Mouse (Mus musculus) MEL (cell line): ENCODE data around the gene Nkiras2. TPM values are rescaled to one million over a fixed set of nuclear protein-coding genes. Genes with fewer than 3 reads are reported as not detected.

Experiments used
- DNase-seq: peaks from one replicate; pipeline ENCODE4 v3.0.0; 2011; ENCODE audit warnings: low read depth, low spot score
- H3K27ac ChIP-seq: 2 replicates; pipeline ENCODE4 v1.5.1; 2012; ENCODE audit warnings: low read depth, mild to moderate bottlenecking, control low read depth, low read length, moderate library complexity; ENCODE audit not compliant: control insufficient read depth
- H3K27me3 ChIP-seq, 2 experiments: fragments of 150-350 bp in 1 of 2; sonication (generic) in 1 of 2; 2 replicates each; pipeline ENCODE4 v1.6.1; 2012; ENCODE audit warnings: low read length in 2 of 2, mild to moderate bottlenecking in 2 of 2, improper control_type of control experiment in 1 of 2, moderate library complexity in 1 of 2; ENCODE audit not compliant: insufficient read depth in 2 of 2, control insufficient read depth in 1 of 2
- H3K36me3 ChIP-seq, 2 experiments: 2 replicates each; pipeline ENCODE4 v1.6.1; 2012 to 2014; ENCODE audit warnings: low read length in 2 of 2, improper control_type of control experiment in 1 of 2, inconsistent platforms in 1 of 2, mild to moderate bottlenecking in 1 of 2; ENCODE audit not compliant: insufficient read depth in 2 of 2, control insufficient read depth in 1 of 2
- H3K4me1 ChIP-seq, 2 experiments: fragments of 150-350 bp in 1 of 2; sonication (generic) in 1 of 2; 2 replicates each; pipeline ENCODE4 v1.6.1; 2012; ENCODE audit warnings: low read length in 2 of 2, improper control_type of control experiment in 1 of 2, mild to moderate bottlenecking in 1 of 2; ENCODE audit not compliant: insufficient read depth in 2 of 2, control insufficient read depth in 1 of 2
- H3K4me3 ChIP-seq, 2 experiments: fragments of 150-350 bp in 1 of 2; sonication (generic) in 1 of 2; 2 replicates each; pipeline ENCODE4 v1.5.1; 2012; ENCODE audit warnings: low read depth in 2 of 2, low read length in 2 of 2, mild to moderate bottlenecking in 2 of 2, moderate library complexity in 2 of 2, control low read depth in 1 of 2, improper control_type of control experiment in 1 of 2; ENCODE audit not compliant: control insufficient read depth in 1 of 2, insufficient read depth in 1 of 2
- H3K79me2 ChIP-seq: 2 replicates; pipeline ENCODE4 v1.6.1; 2012; ENCODE audit warnings: mild to moderate bottlenecking, low read length, moderate library complexity; ENCODE audit not compliant: control insufficient read depth, poor library complexity, insufficient read depth
- H3K9ac ChIP-seq: 2 replicates; pipeline ENCODE4 v1.6.1; 2012; ENCODE audit warnings: low read depth, mild to moderate bottlenecking, control low read depth, low read length, moderate library complexity; ENCODE audit not compliant: control insufficient read depth, poor library complexity, severe bottlenecking
- H3K9me3 ChIP-seq: fragments of 150-350 bp; sonication (generic); replicated peaks from 2 replicates; pipeline ENCODE4 v1.6.1; 2012; ENCODE audit warnings: mild to moderate bottlenecking, low read length, improper control_type of control experiment, moderate library complexity; ENCODE audit not compliant: insufficient read depth
- BHLHE40 ChIP-seq: IDR thresholded peaks from 2 replicates; pipeline ENCODE4 v1.6.1; 2012; ENCODE audit warnings: low read depth, mild to moderate bottlenecking, inconsistent platforms, low read length, improper control_type of control experiment, borderline replicate concordance
- CHD1 ChIP-seq: IDR thresholded peaks from 2 replicates; pipeline ENCODE4 v1.6.1; 2012; ENCODE audit warnings: low read depth, mild to moderate bottlenecking, inconsistent platforms, low read length, improper control_type of control experiment
- CHD2 ChIP-seq: IDR thresholded peaks from 2 replicates; pipeline ENCODE4 v1.6.1; 2011; ENCODE audit warnings: low read length, improper control_type of control experiment
- CTCF ChIP-seq, 3 experiments: IDR thresholded peaks in 2 of 3; conservative IDR thresholded peaks in 1 of 3; 2 replicates each; pipeline ENCODE4 v1.5.1; 2011 to 2012; ENCODE audit warnings: low read length in 3 of 3, low read depth in 2 of 3, mild to moderate bottlenecking in 2 of 3, improper control_type of control experiment in 1 of 3, inconsistent platforms in 1 of 3, mixed read lengths in 1 of 3, moderate library complexity in 1 of 3; ENCODE audit not compliant: control insufficient read depth in 1 of 3, insufficient read depth in 1 of 3, poor library complexity in 1 of 3, severe bottlenecking in 1 of 3
- E2F4 ChIP-seq: IDR thresholded peaks from 2 replicates; pipeline ENCODE4 v1.6.1; 2011; ENCODE audit warnings: low read depth, low read length, improper control_type of control experiment, borderline replicate concordance
- ELF1 ChIP-seq: IDR thresholded peaks from 2 replicates; pipeline ENCODE4 v1.6.1; 2014; ENCODE audit warnings: low read depth, mild to moderate bottlenecking, inconsistent platforms, low read length, improper control_type of control experiment, moderate library complexity
- EP300 ChIP-seq, 2 experiments: IDR thresholded peaks; 2 replicates each; pipeline ENCODE4 v1.6.1; 2011; ENCODE audit warnings: improper control_type of control experiment in 2 of 2, low read length in 2 of 2, low read depth in 1 of 2, mild to moderate bottlenecking in 1 of 2
- ETS1 ChIP-seq: IDR thresholded peaks from 2 replicates; pipeline ENCODE4 v1.6.1; 2012; ENCODE audit warnings: low read depth, mild to moderate bottlenecking, inconsistent platforms, low read length, improper control_type of control experiment, moderate library complexity
- GABPA ChIP-seq: IDR thresholded peaks from 2 replicates; pipeline ENCODE4 v1.6.1; 2012; ENCODE audit warnings: low read depth, mild to moderate bottlenecking, inconsistent platforms, low read length, improper control_type of control experiment, moderate library complexity
- GATA1 ChIP-seq: IDR thresholded peaks from 2 replicates; pipeline ENCODE4 v1.6.1; 2011; ENCODE audit warnings: low read depth, low read length, improper control_type of control experiment
- HCFC1 ChIP-seq: IDR thresholded peaks from 2 replicates; pipeline ENCODE4 v1.6.1; 2012; ENCODE audit warnings: low read depth, mild to moderate bottlenecking, inconsistent platforms, low read length, improper control_type of control experiment, moderate library complexity
- JUND ChIP-seq: IDR thresholded peaks from 2 replicates; pipeline ENCODE4 v1.6.1; 2011; ENCODE audit warnings: low read depth, mild to moderate bottlenecking, improper control_type of control experiment, low read length
- KAT2A ChIP-seq: conservative IDR thresholded peaks from 2 replicates; pipeline ENCODE4 v1.6.1; 2012; ENCODE audit warnings: low read depth, low read length, improper control_type of control experiment, inconsistent platforms
- MAX ChIP-seq: IDR thresholded peaks from 2 replicates; pipeline ENCODE4 v1.6.1; 2011; ENCODE audit warnings: low read length, improper control_type of control experiment
- MAZ ChIP-seq: IDR thresholded peaks from 2 replicates; pipeline ENCODE4 v1.6.1; 2012; ENCODE audit warnings: low read depth, mild to moderate bottlenecking, inconsistent platforms, low read length, improper control_type of control experiment
- MEF2A ChIP-seq: IDR thresholded peaks from 2 replicates; pipeline ENCODE4 v1.6.1; 2014; ENCODE audit warnings: low read depth, mild to moderate bottlenecking, inconsistent platforms, low read length, improper control_type of control experiment; ENCODE audit not compliant: poor library complexity, insufficient replicate concordance, severe bottlenecking; ENCODE audit errors: extremely low read depth
- MXI1 ChIP-seq: IDR thresholded peaks from 2 replicates; pipeline ENCODE4 v1.6.1; 2011; ENCODE audit warnings: mild to moderate bottlenecking, low read depth, low read length, improper control_type of control experiment
- MYB ChIP-seq: IDR thresholded peaks from 2 replicates; pipeline ENCODE4 v1.6.1; 2011; ENCODE audit warnings: mild to moderate bottlenecking, low read depth, low read length, improper control_type of control experiment
- MYC ChIP-seq: IDR thresholded peaks from 2 replicates; pipeline ENCODE4 v1.6.1; 2011; ENCODE audit warnings: low read depth, mild to moderate bottlenecking, low read length, improper control_type of control experiment, moderate library complexity
- NELFE ChIP-seq: IDR thresholded peaks from 2 replicates; pipeline ENCODE4 v1.6.1; 2011; ENCODE audit warnings: low read depth, low read length, improper control_type of control experiment
- NRF1 ChIP-seq: IDR thresholded peaks from 2 replicates; pipeline ENCODE4 v1.6.1; 2014; ENCODE audit warnings: low read depth, mild to moderate bottlenecking, inconsistent platforms, low read length, improper control_type of control experiment, moderate library complexity; ENCODE audit not compliant: poor library complexity, insufficient read depth, severe bottlenecking
- POLR2A ChIP-seq, 2 experiments: IDR thresholded peaks; 2 replicates each; pipeline ENCODE4 v1.6.1; 2011 to 2012; ENCODE audit warnings: low read length in 2 of 2, mild to moderate bottlenecking in 2 of 2, control low read depth in 1 of 2, improper control_type of control experiment in 1 of 2, low read depth in 1 of 2, moderate library complexity in 1 of 2; ENCODE audit not compliant: control insufficient read depth in 1 of 2, insufficient read depth in 1 of 2, poor library complexity in 1 of 2
- POLR2AphosphoS2 ChIP-seq: IDR thresholded peaks from 2 replicates; pipeline ENCODE4 v1.6.1; 2011; ENCODE audit warnings: low read length, improper control_type of control experiment
- POLR2AphosphoS5 ChIP-seq: IDR thresholded peaks from 2 replicates; pipeline ENCODE4 v1.6.1; 2012; ENCODE audit warnings: low read depth, borderline replicate concordance, mild to moderate bottlenecking, inconsistent platforms, low read length, moderate library complexity, mixed read lengths
- RAD21 ChIP-seq: IDR thresholded peaks from 2 replicates; pipeline ENCODE4 v1.6.1; 2011; ENCODE audit warnings: mild to moderate bottlenecking, low read depth, low read length, improper control_type of control experiment
- RCOR1 ChIP-seq: IDR thresholded peaks from 2 replicates; pipeline ENCODE4 v1.6.1; 2012; ENCODE audit warnings: low read depth, mild to moderate bottlenecking, inconsistent platforms, low read length, improper control_type of control experiment
- SIN3A ChIP-seq: IDR thresholded peaks from 2 replicates; pipeline ENCODE4 v1.6.1; 2012; ENCODE audit warnings: low read length, improper control_type of control experiment, inconsistent platforms
- SMC3 ChIP-seq: IDR thresholded peaks from 2 replicates; pipeline ENCODE4 v1.6.1; 2011; ENCODE audit warnings: low read depth, low read length, improper control_type of control experiment
- TAL1 ChIP-seq: IDR thresholded peaks from 2 replicates; pipeline ENCODE4 v1.6.1; 2012; ENCODE audit warnings: mild to moderate bottlenecking, inconsistent platforms, low read length, moderate library complexity, mixed read lengths
- TBP ChIP-seq: IDR thresholded peaks from 2 replicates; pipeline ENCODE4 v1.8.0; 2011; ENCODE audit warnings: low read depth, low read length, improper control_type of control experiment
- TCF12 ChIP-seq: IDR thresholded peaks from 2 replicates; pipeline ENCODE4 v1.6.1; 2014; ENCODE audit warnings: low read depth, mild to moderate bottlenecking, inconsistent platforms, low read length, improper control_type of control experiment, moderate library complexity
- UBTF ChIP-seq: IDR thresholded peaks from 2 replicates; pipeline ENCODE4 v1.6.1; 2012; ENCODE audit warnings: low read depth, mild to moderate bottlenecking, inconsistent platforms, low read length, improper control_type of control experiment, moderate library complexity, borderline replicate concordance; ENCODE audit not compliant: insufficient read depth
- USF1 ChIP-seq: IDR thresholded peaks from 2 replicates; pipeline ENCODE4 v1.6.1; 2014; ENCODE audit warnings: low read depth, mild to moderate bottlenecking, inconsistent platforms, low read length, improper control_type of control experiment, moderate library complexity
- USF2 ChIP-seq, 2 experiments: IDR thresholded peaks; 2 replicates each; pipeline ENCODE4 v1.6.1; 2011 to 2012; ENCODE audit warnings: improper control_type of control experiment in 2 of 2, low read length in 2 of 2, borderline replicate concordance in 1 of 2, inconsistent platforms in 1 of 2, low read depth in 1 of 2, mild to moderate bottlenecking in 1 of 2; ENCODE audit not compliant: insufficient read depth in 1 of 2
- ZC3H11A ChIP-seq: IDR thresholded peaks from 2 replicates; pipeline ENCODE4 v1.6.1; 2012; ENCODE audit warnings: low read depth, mild to moderate bottlenecking, inconsistent platforms, low read length, improper control_type of control experiment
- ZKSCAN1 ChIP-seq: IDR thresholded peaks from 2 replicates; pipeline ENCODE4 v1.6.1; 2012; ENCODE audit warnings: low read depth, mild to moderate bottlenecking, inconsistent platforms, low read length, improper control_type of control experiment, moderate library complexity
- ZMIZ1 ChIP-seq: IDR thresholded peaks from 2 replicates; pipeline ENCODE4 v1.6.1; 2012; ENCODE audit warnings: low read depth, mild to moderate bottlenecking, inconsistent platforms, low read length, improper control_type of control experiment, moderate library complexity
- ZNF384 ChIP-seq: IDR thresholded peaks from 2 replicates; pipeline ENCODE4 v1.6.1; 2012; ENCODE audit warnings: low read depth, mild to moderate bottlenecking, inconsistent platforms, low read length, improper control_type of control experiment
- polyA plus RNA-seq, 2 experiments: library from polyadenylated mRNA; stranded (reverse) in 1 of 2; unstranded in 1 of 2; fragments of >175 nt in 1 of 2; fragments of >200 nt in 1 of 2; gene quantifications; 2 replicates each; pipeline versions ENCODE4 v1.2.1 to v1.2.4; 2012; ENCODE audit warnings: low replicate concordance in 2 of 2, low read depth in 1 of 2; ENCODE audit not compliant: insufficient read length in 2 of 2, insufficient read depth in 1 of 2, missing spikeins in 1 of 2
- total RNA-seq: library from RNA; depleted of rRNA; stranded (reverse); fragments of 300-350 nt; gene quantifications from 2 replicates; pipeline ENCODE4 v1.2.3, GENCODE M21; 2012

Gene Nkiras2
- total and polyA plus RNA-seq, 3 experiments = 37.1 to 49.9 TPM; not detected in 1

DNA sequence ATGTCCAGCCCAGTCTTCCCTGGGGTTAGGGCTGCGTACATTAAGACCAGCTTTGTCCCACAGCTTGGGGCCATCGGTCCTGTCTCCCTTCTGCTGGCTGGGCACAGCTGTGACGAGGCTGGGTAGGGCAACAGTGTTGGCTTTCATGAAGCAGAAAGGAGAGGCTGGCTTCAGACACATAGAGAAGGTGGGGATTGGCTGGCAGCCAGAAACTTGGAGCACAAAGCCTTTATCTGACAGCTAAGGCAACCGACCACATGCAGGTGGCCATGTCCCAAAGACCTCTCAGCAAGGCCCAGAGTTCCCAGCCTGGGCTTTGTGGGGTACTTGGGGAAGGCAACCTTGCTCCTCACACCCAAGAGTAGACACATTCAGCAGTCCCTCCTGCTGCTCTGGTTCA lies 37.3 kb upstream of the Nkiras2 start:
- Histone ChIP-seq H3K27ac (peak overlapping the region; percentile 20; the same call in 1 of the 2 replicates), H3K36me3 (peaks cover 13 to 23% of the 10 kb centered on the region in 2 experiments), H3K4me3 (no peak overlapping the region), H3K79me2 (no peaks in the 10 kb centered on the region), H3K9ac (no peak overlapping the region), H3K4me1 (peaks cover 7 to 11% of the 10 kb centered on the region in 2 experiments), H3K27me3 (no peaks in the 10 kb centered on the region), H3K9me3 (no peaks in the 10 kb centered on the region)
- DNase-seq = peak; percentile 94
- TF ChIP-seq TCF12 (peak; percentile 86), MYC (peak; percentile 83), TBP (no peak), BHLHE40 (no peak), SIN3A (peak; percentile 90), GABPA (no peak), KAT2A (no peak), ZC3H11A (no peak), MXI1 (peak; percentile 94), EP300 (IDR thresholded peaks at IDR 0.05; ENCODE audit: low read depth in 1 of 2, low read length in 2 of 2) (peak; percentile 73 to 79), SMC3 (no peak), USF1 (no peak), USF2 (IDR thresholded peaks at IDR 0.05; ENCODE audit: borderline replicate concordance in 1 of 2, insufficient read depth in 1 of 2, low read depth in 1 of 2, low read length in 2 of 2) (no peak), MAX (peak; percentile 80), ETS1 (peak; percentile 72), ZMIZ1 (no peak), CTCF (IDR thresholded peaks at IDR 0.05 in 2 of 3, conservative IDR thresholded peaks at IDR 0.05 in 1 of 3; ENCODE audit: control insufficient read depth in 1 of 3, insufficient read depth in 1 of 3, low read depth in 2 of 3, low read length in 3 of 3, poor library complexity in 1 of 3, severe bottlenecking in 1 of 3) (no peak), POLR2A (IDR thresholded peaks at IDR 0.05; ENCODE audit: control insufficient read depth in 1 of 2, insufficient read depth in 1 of 2, low read depth in 1 of 2, low read length in 2 of 2, poor library complexity in 1 of 2) (no peak), GATA1 (peak; percentile 74), MAZ (no peak), NRF1 (no peak), JUND (no peak), TAL1 (peak; percentile 49; the same call in 1 of the 2 replicates), HCFC1 (0 out of 2 replicates have a peak, but pooled peaks have one; percentile 39), RAD21 (no peak), RCOR1 (0 out of 2 replicates have a peak, but pooled peaks have one; percentile 48), ELF1 (no peak), CHD1 (no peak), CHD2 (0 out of 2 replicates have a peak, but pooled peaks have one; percentile 14), ZKSCAN1 (no peak), MYB (0 out of 2 replicates have a peak, but pooled peaks have one; percentile 42), ZNF384 (peak; percentile 28; the same call in 1 of the 2 replicates), MEF2A (no peak), POLR2AphosphoS5 (no peak), POLR2AphosphoS2 (no peak), UBTF (no peak), NELFE (no peak), E2F4 (no peak)
